Mouse (Mus musculus): Measurements from ENCODE around the gene Suv39h1.
A peak's percentile ranks its signal among the peaks of the same experiment; 100 is the strongest.
"Not testable (repeated sequence)": the region's sequence is repeated elsewhere in the genome, so short reads cannot be mapped to it uniquely, and the experiment has no call there.

The Suv39h1 gene

GRCm38 (mm10) chrX:8024795-8025194 is 49.8 kb downstream of the Suv39h1 start:
- no peak for DNase-seq

GRCm38 (mm10) chrX:8020111-8020778 is 54.3 kb downstream of the Suv39h1 start:
- DNase-seq = no peak

GRCm38 (mm10) chrX:8018286-8018685 is 56.3 kb downstream of the Suv39h1 start, which contains the start of gene Glod5:
Gene Glod5, minus strand, starts transcription at chrX:8018492.
- no peak for DNase-seq

- DNase-seq = peak; percentile 28
Measured at GRCm38 (mm10) chrX:8017142-8017541, 57.4 kb downstream of the Suv39h1 start.

- not testable (repeated sequence) for DNase-seq
Measured at GRCm38 (mm10) chrX:8015675-8016074, 58.9 kb downstream of the Suv39h1 start.

GRCm38 (mm10) chrX:8013569-8014314 is 60.8 kb downstream of the Suv39h1 start:
- DNase-seq = no peak

GRCm38 (mm10) chrX:8013157-8013556 is 61.4 kb downstream of the Suv39h1 start:
- no peak for DNase-seq
